ENCODE assay signal across 11 mouse cellular contexts in the genomic region with DNA sequence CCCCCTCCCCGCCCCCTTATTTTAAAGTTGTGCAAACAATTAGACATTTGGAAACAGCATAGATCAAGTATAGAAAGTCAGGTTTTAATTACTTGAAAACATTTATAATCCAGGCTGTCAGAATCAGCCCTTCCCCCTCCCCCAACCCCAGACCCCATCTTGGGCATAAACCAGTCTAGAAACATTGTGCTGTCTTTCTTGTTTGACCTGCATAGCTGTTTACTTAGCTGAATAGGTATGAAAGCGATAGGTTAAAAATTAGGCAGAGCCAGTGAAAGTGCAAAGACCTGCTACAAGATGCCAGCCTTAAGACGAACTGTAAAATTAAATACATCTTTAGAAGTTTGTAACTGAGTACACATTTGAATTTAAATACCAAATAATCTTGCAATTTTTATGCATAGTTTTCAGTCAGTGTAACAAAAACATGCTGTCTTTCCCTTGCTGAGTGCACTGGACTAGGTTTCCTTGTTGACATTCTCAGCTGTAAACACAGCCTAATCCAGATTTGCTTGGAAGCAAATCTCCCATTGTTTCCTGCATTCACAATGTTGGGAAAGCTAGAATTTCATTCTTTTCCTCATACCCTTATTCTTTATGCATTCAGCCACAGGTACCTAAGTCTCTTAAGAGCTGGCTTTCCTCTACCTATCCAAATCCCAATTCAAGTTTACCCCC.
"Had no signal": no experiment of that assay in that cellular context is flagged by ENCODE, and none has a peak within 500 bp of the region (broad histone marks: within the 10 kb centered on the region; RNA-seq: fewer than 3 reads in every experiment).

No protein-coding gene starts in this region.

- ATAC-seq: intestine, postnatal 0 days; midbrain, embryonic 13.5 days had no signal

- H3K36me3 ChIP-seq: liver, embryonic 13.5 days; lung, embryonic 15.5 days; midbrain, embryonic 13.5 days had no signal

- H3K4me1 ChIP-seq: liver, embryonic 13.5 days; midbrain, embryonic 13.5 days had no signal

- DNase-seq: kidney, adult 2 months; kidney, postnatal 14 days; kidney, postnatal 4 days; liver, embryonic 13.5 days; lung, postnatal 14 days; thymus, adult 18-20 months; thymus, postnatal 14 days had no signal

- H3K27me3 ChIP-seq: liver, embryonic 13.5 days; lung, embryonic 15.5 days; midbrain, embryonic 13.5 days had no signal

- H3K9ac ChIP-seq: liver, embryonic 13.5 days; lung, embryonic 15.5 days; midbrain, embryonic 13.5 days had no signal

- H3K27ac ChIP-seq: liver, embryonic 13.5 days; macrophage; midbrain, embryonic 13.5 days had no signal

- H3K4me3 ChIP-seq: liver, embryonic 13.5 days; lung, embryonic 15.5 days; midbrain, embryonic 13.5 days had no signal

- H3K4me2 ChIP-seq: liver, embryonic 13.5 days; lung, embryonic 15.5 days; midbrain, embryonic 13.5 days had no signal

- H3K9me3 ChIP-seq: liver, embryonic 13.5 days; lung, embryonic 15.5 days; midbrain, embryonic 13.5 days had no signal
